Mouse (Mus musculus) intestine, postnatal 0 days (tissue): ENCODE measurements around the gene Ccl7. TPM values are rescaled to one million over a fixed set of nuclear protein-coding genes. Genes with fewer than 3 reads are reported as not detected.

Experiments
- ATAC-seq: fragments of 200-750 bp; cut with Nextera tagmentation; 2 replicates; pipeline ENCODE4 v1.8.0; 2017; ENCODE audit warnings: mild to moderate bottlenecking, moderate TSS enrichment, moderate library complexity
- H3K27ac ChIP-seq: fragments of 300-500 bp; sonication (generic); 2 replicates; pipeline ENCODE4 v1.5.1; 2014; ENCODE audit warnings: mild to moderate bottlenecking, low read depth, low read length, moderate library complexity
- H3K27me3 ChIP-seq: fragments of 300-500 bp; sonication (generic); replicated peaks from 2 replicates; pipeline ENCODE4 v1.6.1; 2014; ENCODE audit warnings: low read length, mixed read lengths; ENCODE audit not compliant: control insufficient read depth, insufficient read depth
- H3K36me3 ChIP-seq: fragments of 300-500 bp; sonication (generic); 2 replicates; pipeline ENCODE4 v1.6.1; 2014; ENCODE audit warnings: mild to moderate bottlenecking, moderate library complexity; ENCODE audit not compliant: control insufficient read depth, insufficient read depth
- H3K4me1 ChIP-seq: fragments of 300-500 bp; sonication (generic); replicated peaks from 2 replicates; pipeline ENCODE4 v1.6.1; 2014; ENCODE audit warnings: antibody characterized with exemption, low read length, mixed read lengths; ENCODE audit not compliant: control insufficient read depth, insufficient read depth
- H3K4me2 ChIP-seq: fragments of 300-500 bp; sonication (generic); replicated peaks from 2 replicates; pipeline ENCODE4 v1.6.1; 2014; ENCODE audit warnings: low read depth, mild to moderate bottlenecking, moderate library complexity
- H3K4me3 ChIP-seq: fragments of 300-500 bp; sonication (generic); 2 replicates; pipeline ENCODE4 v1.5.1; 2014; ENCODE audit warnings: low read depth, low read length
- H3K9ac ChIP-seq: fragments of 300-500 bp; sonication (generic); 2 replicates; pipeline ENCODE4 v1.6.1; 2014; ENCODE audit warnings: mild to moderate bottlenecking, low read depth, low read length
- H3K9me3 ChIP-seq: fragments of 300-500 bp; sonication (generic); 2 replicates; pipeline ENCODE4 v1.6.1; 2016; ENCODE audit warnings: mixed run types; ENCODE audit not compliant: control insufficient read depth
- CTCF ChIP-seq: sonication (generic); IDR thresholded peaks from 2 replicates; pipeline ENCODE4 v1.5.1; 2016; ENCODE audit warnings: low read depth, mild to moderate bottlenecking, control low read depth, antibody characterized with exemption, moderate library complexity
- WGBS: fragments of 180-500 bp; shearing (Covaris S2); extraction: QIAGEN DNeasy Blood & Tissue Kit; methylation state at CpG from one replicate; pipeline ENCODE4 v1.1.7; 2014; 5-methylcytosine and 5-hydroxymethylcytosine counted together
- polyA plus RNA-seq: library from polyadenylated mRNA; unstranded; fragments of >200 nt; fragmentation: Nextera tagmentation; extraction: Ambion mirVana; gene quantifications from 2 replicates; pipeline ENCODE4 v1.2.1, GENCODE M21; 2015

Gene Ccl7
- polyA plus RNA-seq, 1 experiment from 2014 or later: 2.6 TPM

DNA sequence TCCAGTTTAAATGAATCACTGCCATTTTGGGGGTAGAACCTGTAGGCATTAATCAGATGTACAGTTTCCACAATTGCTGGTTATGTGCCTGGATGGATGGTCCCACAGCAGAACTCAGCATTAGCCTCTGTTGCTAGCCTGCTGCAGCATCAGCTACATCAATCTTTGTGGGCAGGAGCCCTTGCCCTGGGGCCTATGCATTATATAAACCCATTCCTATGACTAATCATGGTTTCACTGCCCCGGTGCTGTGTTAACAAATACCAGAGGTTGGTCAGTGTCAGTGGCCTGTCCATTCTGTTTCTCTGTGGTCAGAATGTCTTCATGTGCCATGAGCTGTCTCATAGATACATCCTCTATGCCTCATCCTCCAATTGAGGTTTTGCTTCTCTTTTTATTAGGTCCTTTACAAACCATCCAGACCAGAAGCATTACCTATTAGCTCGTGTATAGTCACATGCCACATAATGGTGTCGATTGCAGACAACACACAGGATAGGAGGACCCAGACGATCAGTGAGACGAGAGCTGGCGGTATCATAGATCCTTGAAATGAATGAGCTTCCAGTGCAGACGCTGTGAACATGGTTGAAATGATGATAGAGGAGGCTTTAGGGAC, 21.6 kb downstream of the Ccl7 start:
- WGBS: 82% methylated on average over 7 of the region's 7 CpGs
- no peaks in the 10 kb centered on the region for H3K27me3 ChIP-seq
- H3K4me3 ChIP-seq: no peak overlapping the region
- H3K4me2 ChIP-seq: no peak overlapping the region
- H3K9me3 ChIP-seq: no peaks in the 10 kb centered on the region
- TF ChIP-seq CTCF: no peak
- no peak for ATAC-seq
- no peak overlapping the region for H3K9ac ChIP-seq
- H3K4me1 ChIP-seq: no peaks in the 10 kb centered on the region
- H3K36me3 ChIP-seq: no peaks in the 10 kb centered on the region
- no peak overlapping the region for H3K27ac ChIP-seq

- no peaks in the 10 kb centered on the region for H3K36me3 ChIP-seq
- ATAC-seq: no peak
- no peaks in the 10 kb centered on the region for H3K9me3 ChIP-seq
- no peak overlapping the region for H3K4me2 ChIP-seq
- no peak for TF ChIP-seq CTCF
- no peaks in the 10 kb centered on the region for H3K27me3 ChIP-seq
- 80% methylated on average over 3 of the region's 3 CpGs for WGBS
- no peak overlapping the region for H3K4me3 ChIP-seq
- H3K9ac ChIP-seq: no peak overlapping the region
- H3K27ac ChIP-seq: no peak overlapping the region
- no peaks in the 10 kb centered on the region for H3K4me1 ChIP-seq
Measured at GRCm38 (mm10) chr11:82071076-82071475, 25.6 kb downstream of the Ccl7 start.

GRCm38 (mm10) chr11:82072374-82072773, 26.9 kb downstream of the Ccl7 start:
- H3K9me3 ChIP-seq: no peaks in the 10 kb centered on the region
- no peaks in the 10 kb centered on the region for H3K27me3 ChIP-seq
- no peaks in the 10 kb centered on the region for H3K36me3 ChIP-seq
- ATAC-seq: no peak
- H3K4me3 ChIP-seq: no peak overlapping the region
- no peak overlapping the region for H3K9ac ChIP-seq
- no peaks in the 10 kb centered on the region for H3K4me1 ChIP-seq
- H3K4me2 ChIP-seq: no peak overlapping the region
- H3K27ac ChIP-seq: no peak overlapping the region
- peak; percentile 47 for TF ChIP-seq CTCF
- WGBS: 73% methylated on average over 1 of the region's 1 CpGs

GRCm38 (mm10) chr11:82072984-82073383, 27.5 kb downstream of the Ccl7 start:
- Histone ChIP-seq H3K27me3 (no peaks in the 10 kb centered on the region), H3K9me3 (no peaks in the 10 kb centered on the region), H3K36me3 (no peaks in the 10 kb centered on the region), H3K4me3 (no peak overlapping the region), H3K4me2 (no peak overlapping the region), H3K4me1 (no peaks in the 10 kb centered on the region), H3K27ac (no peak overlapping the region), H3K9ac (no peak overlapping the region)
- ATAC-seq: no peak
- TF ChIP-seq CTCF: no peak
- WGBS: 78% methylated on average over 3 of the region's 3 CpGs

DNA sequence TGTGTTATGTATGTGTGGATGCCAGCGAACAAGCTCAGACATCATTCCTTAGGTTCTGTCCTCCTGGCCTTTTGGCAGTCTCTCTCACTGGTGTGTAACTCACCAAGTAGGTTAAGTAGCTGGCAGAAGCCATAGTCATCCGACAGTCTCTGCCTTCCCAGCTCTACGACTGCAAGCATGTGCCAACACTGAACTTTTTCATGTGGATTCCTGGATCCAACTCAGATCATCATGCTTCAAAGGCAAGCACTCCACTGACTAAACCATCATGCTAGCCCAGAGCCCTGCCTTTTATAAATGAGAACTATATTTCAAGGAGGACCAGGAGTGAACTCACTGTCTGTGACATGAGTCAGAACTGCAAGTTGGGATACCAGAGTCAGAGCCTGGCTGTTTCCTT, 28.2 kb downstream of the Ccl7 start:
- ATAC-seq: no peak
- Histone ChIP-seq H3K4me2 (no peak overlapping the region), H3K4me1 (no peaks in the 10 kb centered on the region), H3K4me3 (no peak overlapping the region), H3K9me3 (no peaks in the 10 kb centered on the region), H3K27ac (no peak overlapping the region), H3K36me3 (no peaks in the 10 kb centered on the region), H3K27me3 (no peaks in the 10 kb centered on the region), H3K9ac (no peak overlapping the region)
- no peak for TF ChIP-seq CTCF
- 80% methylated on average over 3 of the region's 3 CpGs for WGBS

DNA sequence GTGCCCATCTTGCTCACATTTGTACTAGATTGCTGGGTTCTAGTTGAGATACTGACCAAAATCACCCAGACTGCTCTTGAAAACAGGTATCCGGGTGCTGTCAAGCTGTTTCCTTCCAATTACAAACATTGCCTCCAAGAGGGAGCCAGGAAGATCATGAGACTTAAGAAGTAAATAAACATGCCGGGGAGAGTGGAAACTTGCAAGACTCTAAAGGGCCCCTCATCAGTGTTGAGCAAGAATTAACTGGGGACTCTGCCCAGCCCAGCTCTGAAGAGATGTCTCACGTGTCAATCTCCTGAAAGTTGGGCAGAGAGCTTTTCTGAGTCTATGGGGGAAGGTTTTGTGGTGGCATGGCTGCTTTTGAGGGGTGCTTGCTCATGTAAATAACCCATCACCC, 31.5 kb downstream of the Ccl7 start:
- no peak overlapping the region for H3K4me2 ChIP-seq
- H3K4me1 ChIP-seq: no peaks in the 10 kb centered on the region
- H3K27ac ChIP-seq: no peak overlapping the region
- no peak overlapping the region for H3K4me3 ChIP-seq
- ATAC-seq: no peak
- no peaks in the 10 kb centered on the region for H3K9me3 ChIP-seq
- H3K9ac ChIP-seq: no peak overlapping the region
- no peaks in the 10 kb centered on the region for H3K27me3 ChIP-seq
- TF ChIP-seq CTCF: no peak
- 46% methylated on average over 3 of the region's 3 CpGs for WGBS
- H3K36me3 ChIP-seq: no peaks in the 10 kb centered on the region

GRCm38 (mm10) chr11:82078136-82078730, 32.7 kb downstream of the Ccl7 start:
- H3K4me1 ChIP-seq: no peaks in the 10 kb centered on the region
- H3K27me3 ChIP-seq: no peaks in the 10 kb centered on the region
- H3K4me2 ChIP-seq: no peak overlapping the region
- no peak overlapping the region for H3K4me3 ChIP-seq
- TF ChIP-seq CTCF: no peak
- H3K36me3 ChIP-seq: no peaks in the 10 kb centered on the region
- no peaks in the 10 kb centered on the region for H3K9me3 ChIP-seq
- H3K27ac ChIP-seq: no peak overlapping the region
- no peak for ATAC-seq
- no peak overlapping the region for H3K9ac ChIP-seq
